Mouse (Mus musculus) hindbrain, embryonic 14.5 days (tissue): ENCODE measurements around the gene Gm9573. TPM values are rescaled to one million over a fixed set of nuclear protein-coding genes. Genes with fewer than 3 reads are reported as not detected.

ENCODE experiments used
- ATAC-seq: fragments of 200-750 bp; cut with Nextera tagmentation; 2 replicates; pipeline ENCODE4 v1.8.0; 2017; ENCODE audit warnings: moderate number of reproducible peaks, mild to moderate bottlenecking, moderate TSS enrichment, moderate library complexity; ENCODE audit not compliant: low FRiP score
- DNase-seq: peaks from one replicate; pipeline ENCODE4 v3.0.0-alpha.2; 2015; ENCODE audit warnings: low spot score
- H3K27ac ChIP-seq: fragments of 300-500 bp; sonication (generic); 2 replicates; pipeline ENCODE4 v1.5.1; 2014; ENCODE audit warnings: mild to moderate bottlenecking, moderate library complexity
- H3K27me3 ChIP-seq: fragments of 300-500 bp; sonication (generic); 2 replicates; pipeline ENCODE4 v1.6.1; 2014; ENCODE audit warnings: mild to moderate bottlenecking, low read length, mixed read lengths; ENCODE audit not compliant: control insufficient read depth, insufficient read depth
- H3K36me3 ChIP-seq: fragments of 300-500 bp; sonication (generic); replicated peaks from 2 replicates; pipeline ENCODE4 v1.6.1; 2014; ENCODE audit not compliant: control insufficient read depth, insufficient read depth
- H3K4me1 ChIP-seq: fragments of 300-500 bp; sonication (generic); replicated peaks from 2 replicates; pipeline ENCODE4 v1.6.1; 2014; ENCODE audit warnings: antibody characterized with exemption, low read length, mixed read lengths; ENCODE audit not compliant: control insufficient read depth, insufficient read depth
- H3K4me2 ChIP-seq: fragments of 300-500 bp; sonication (generic); replicated peaks from 2 replicates; pipeline ENCODE4 v1.6.1; 2014; ENCODE audit warnings: mild to moderate bottlenecking, moderate library complexity
- H3K4me3 ChIP-seq: fragments of 300-500 bp; sonication (generic); replicated peaks from 2 replicates; pipeline ENCODE4 v1.5.1; 2014; ENCODE audit warnings: mild to moderate bottlenecking, low read length
- H3K9ac ChIP-seq: fragments of 300-500 bp; sonication (generic); 2 replicates; pipeline ENCODE4 v1.6.1; 2014
- H3K9me3 ChIP-seq: fragments of 300-500 bp; sonication (generic); 2 replicates; pipeline ENCODE4 v1.6.1; 2016; ENCODE audit warnings: low read length; ENCODE audit not compliant: control insufficient read depth
- WGBS: fragments of 180-500 bp; shearing (Covaris S2); extraction: QIAGEN DNeasy Blood & Tissue Kit; methylation state at CpG from one replicate; pipeline ENCODE4 v1.1.7; 2014; 5-methylcytosine and 5-hydroxymethylcytosine counted together
- polyA plus RNA-seq: library from polyadenylated mRNA; unstranded; fragments of >200 nt; fragmentation: Nextera tagmentation; extraction: Ambion mirVana; gene quantifications from 2 replicates; pipeline ENCODE4 v1.2.1, GENCODE M21; 2014

The Gm9573 gene
- polyA plus RNA-seq, 1 experiment from 2014 or later = not detected

DNA sequence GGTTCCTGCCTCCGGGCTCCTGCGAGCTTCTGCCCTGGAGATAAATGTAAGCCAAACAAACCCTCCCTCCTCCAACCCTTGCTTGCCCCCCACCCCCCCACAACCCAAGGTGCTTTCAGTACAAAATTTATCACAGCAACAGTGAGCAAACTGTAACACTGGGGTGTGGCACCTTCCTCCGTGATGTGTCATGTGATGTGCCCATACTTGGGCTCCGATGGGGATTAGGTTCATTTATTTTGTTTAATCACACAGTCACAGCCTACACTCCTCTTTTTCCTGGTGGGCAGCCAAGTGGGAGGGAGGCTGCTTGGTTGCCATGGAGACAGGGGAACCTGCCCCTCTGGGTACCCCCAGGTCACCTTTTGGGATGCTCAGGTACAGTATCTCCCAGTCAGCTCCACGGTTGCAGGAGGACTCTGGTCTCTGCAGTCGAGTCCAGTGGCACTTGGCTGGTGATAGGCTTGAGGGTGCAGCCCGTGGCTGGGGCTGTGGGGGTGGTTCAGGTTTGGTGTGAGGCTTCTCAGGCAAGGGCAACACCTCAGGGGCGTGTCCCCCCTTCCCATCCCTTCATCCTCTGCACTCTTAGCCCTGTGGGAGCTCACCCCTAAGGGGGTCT is 24.6 kb downstream of the Gm9573 start:
- no peaks in the 10 kb centered on the region for H3K36me3 ChIP-seq
- no peaks in the 10 kb centered on the region for H3K9me3 ChIP-seq
- no peak overlapping the region for H3K4me3 ChIP-seq
- no peak overlapping the region for H3K4me2 ChIP-seq
- ATAC-seq = no peak
- no peak overlapping the region for H3K9ac ChIP-seq
- no peaks in the 10 kb centered on the region for H3K4me1 ChIP-seq
- 65% methylated on average over 8 of the region's 8 CpGs for WGBS
- no peak overlapping the region for H3K27ac ChIP-seq
- DNase-seq = no peak
- H3K27me3 ChIP-seq = no peaks in the 10 kb centered on the region

DNA sequence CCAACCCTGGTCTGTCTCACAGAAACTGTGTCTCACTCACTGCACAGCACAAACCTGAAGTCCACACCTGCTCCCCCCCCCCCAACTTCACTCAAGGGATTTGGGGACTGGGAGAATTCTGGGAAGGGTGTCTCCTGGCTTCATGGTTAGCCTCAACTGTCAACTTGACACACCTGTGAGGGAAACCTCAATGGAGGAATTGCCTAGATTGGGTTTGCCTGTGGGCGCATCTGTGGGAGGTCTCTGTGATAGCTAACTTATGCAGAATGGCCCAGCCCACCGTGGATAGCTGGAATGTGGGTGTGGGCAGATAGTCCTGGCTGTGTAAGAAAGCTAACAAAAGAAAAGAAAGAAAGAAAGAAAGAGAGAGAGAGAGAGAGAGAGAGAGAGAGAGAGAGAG is 25.2 kb downstream of the Gm9573 start, which contains the start of gene Sfta2:
Gene Sfta2, plus strand, starts transcription at position 301 of the 400 bp plus-strand sequence.
- H3K27ac ChIP-seq = no peak within 1 kb of the TSS
- H3K36me3 ChIP-seq = no peaks in the 10 kb centered on the region
- DNase-seq = no peak
- H3K9me3 ChIP-seq = no peaks in the 10 kb centered on the region
- H3K4me2 ChIP-seq = no peak within 1 kb of the TSS
- no peaks in the 10 kb centered on the region for H3K27me3 ChIP-seq
- H3K4me1 ChIP-seq = no peaks in the 10 kb centered on the region
- H3K4me3 ChIP-seq = no peak within 1 kb of the TSS
- 61% methylated on average over 2 of the region's 2 CpGs for WGBS
- no peak within 1 kb of the TSS for H3K9ac ChIP-seq
- ATAC-seq = no peak

DNA sequence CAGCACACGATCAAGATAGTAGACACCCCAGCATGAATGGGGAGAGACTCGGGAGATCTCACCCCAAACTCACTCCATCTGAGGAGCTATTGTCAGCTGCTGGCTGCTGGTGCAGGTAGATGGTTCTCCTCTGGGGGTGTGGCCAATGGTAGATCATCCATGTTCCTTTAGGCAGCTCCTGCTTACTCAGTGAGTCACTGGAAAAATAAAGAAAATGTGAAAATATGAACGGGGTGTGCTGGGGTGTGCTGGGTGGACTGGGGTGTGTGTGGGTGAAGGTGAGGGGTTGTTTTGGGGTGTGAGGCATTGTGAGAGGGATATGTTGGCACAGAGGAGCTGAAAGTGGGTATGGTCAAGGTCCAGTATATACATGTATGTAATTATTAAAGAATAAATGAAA is 29.0 kb downstream of the Gm9573 start:
- no peak for DNase-seq
- no peak overlapping the region for H3K4me3 ChIP-seq
- no peak overlapping the region for H3K9ac ChIP-seq
- H3K9me3 ChIP-seq = no peaks in the 10 kb centered on the region
- no peaks in the 10 kb centered on the region for H3K36me3 ChIP-seq
- no peak overlapping the region for H3K27ac ChIP-seq
- no peaks in the 10 kb centered on the region for H3K27me3 ChIP-seq
- H3K4me1 ChIP-seq = no peaks in the 10 kb centered on the region
- no peak for ATAC-seq
- WGBS = 91% methylated on average over 3 of the region's 3 CpGs
- H3K4me2 ChIP-seq = no peak overlapping the region

DNA sequence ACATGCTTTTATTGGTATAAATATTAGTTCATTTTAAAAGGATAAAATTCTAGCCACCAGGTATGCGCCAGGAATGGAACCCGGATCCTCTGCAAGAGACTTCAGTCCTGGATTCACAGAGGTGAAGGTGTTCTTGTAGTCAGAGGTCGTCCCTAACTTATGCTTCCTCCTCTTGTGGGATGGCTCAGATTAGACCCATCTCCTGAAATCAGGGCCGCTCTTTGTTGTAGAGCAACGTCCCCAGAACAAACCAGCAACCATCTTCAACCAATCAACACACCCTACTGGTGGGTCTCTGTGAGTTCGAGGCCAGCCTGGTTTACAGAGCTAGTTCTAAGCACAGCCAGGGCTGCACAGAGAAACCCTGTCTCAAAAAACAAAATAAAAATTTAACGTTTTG is 32.0 kb downstream of the Gm9573 start:
- Histone ChIP-seq H3K4me3 (no peak overlapping the region), H3K27me3 (no peaks in the 10 kb centered on the region), H3K4me2 (no peak overlapping the region), H3K9me3 (no peaks in the 10 kb centered on the region), H3K4me1 (no peaks in the 10 kb centered on the region), H3K36me3 (no peaks in the 10 kb centered on the region), H3K27ac (no peak overlapping the region), H3K9ac (no peak overlapping the region)
- WGBS = 91% methylated on average over 7 of the region's 7 CpGs
- DNase-seq (no peak), ATAC-seq (no peak)

DNA sequence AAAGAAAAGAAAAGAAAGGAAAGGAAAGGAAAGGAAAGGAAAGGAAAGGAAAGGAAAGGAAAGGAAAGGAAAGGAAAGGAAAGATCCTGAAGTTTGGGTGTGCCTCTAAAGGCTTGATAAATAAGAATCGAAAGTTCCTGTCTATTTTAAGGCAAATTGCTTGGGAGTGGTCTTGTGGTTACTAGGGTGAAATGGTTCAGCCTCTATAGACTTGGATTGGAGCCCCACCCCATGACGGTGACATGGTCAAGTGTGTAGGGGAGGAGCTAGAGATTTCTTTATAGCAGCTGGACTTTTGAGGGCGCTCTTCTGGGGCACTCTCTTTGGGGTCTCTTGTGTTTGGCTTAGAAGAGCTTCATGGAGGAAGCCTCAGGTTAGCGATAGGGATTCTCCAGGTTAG is 32.7 kb downstream of the Gm9573 start:
- Histone ChIP-seq H3K4me3 (no peak overlapping the region), H3K4me2 (no peak overlapping the region), H3K4me1 (no peaks in the 10 kb centered on the region), H3K9ac (no peak overlapping the region), H3K27ac (no peak overlapping the region), H3K9me3 (no peaks in the 10 kb centered on the region), H3K27me3 (no peaks in the 10 kb centered on the region), H3K36me3 (no peaks in the 10 kb centered on the region)
- ATAC-seq (no peak), DNase-seq (no peak)
- WGBS = 43% methylated on average over 4 of the region's 4 CpGs

DNA sequence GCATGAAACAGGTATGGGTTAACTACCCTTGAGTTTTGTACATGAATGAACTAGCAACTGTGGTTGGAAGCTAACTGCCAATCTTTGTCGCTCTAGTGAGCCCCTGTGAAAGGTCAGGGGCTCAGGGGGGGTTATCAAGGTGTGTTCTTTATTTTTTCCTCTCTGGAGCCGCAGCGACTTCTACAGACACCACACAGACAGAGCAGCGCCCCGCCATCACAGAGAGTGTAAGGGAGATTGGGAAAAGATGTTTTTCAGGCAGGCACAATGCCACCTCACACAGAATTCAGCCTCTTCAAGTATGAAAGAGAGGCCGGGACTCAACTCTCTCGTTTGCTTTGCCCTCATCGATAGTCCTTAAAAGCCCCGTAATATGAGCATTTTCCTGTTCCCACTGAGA is 34.3 kb downstream of the Gm9573 start:
- Histone ChIP-seq H3K4me2 (no peak overlapping the region), H3K4me3 (no peak overlapping the region), H3K36me3 (no peaks in the 10 kb centered on the region), H3K4me1 (no peaks in the 10 kb centered on the region), H3K27me3 (no peaks in the 10 kb centered on the region), H3K9ac (no peak overlapping the region), H3K9me3 (no peaks in the 10 kb centered on the region), H3K27ac (no peak overlapping the region)
- DNase-seq (no peak), ATAC-seq (no peak)
- WGBS = 90% methylated on average over 9 of the region's 9 CpGs

DNA sequence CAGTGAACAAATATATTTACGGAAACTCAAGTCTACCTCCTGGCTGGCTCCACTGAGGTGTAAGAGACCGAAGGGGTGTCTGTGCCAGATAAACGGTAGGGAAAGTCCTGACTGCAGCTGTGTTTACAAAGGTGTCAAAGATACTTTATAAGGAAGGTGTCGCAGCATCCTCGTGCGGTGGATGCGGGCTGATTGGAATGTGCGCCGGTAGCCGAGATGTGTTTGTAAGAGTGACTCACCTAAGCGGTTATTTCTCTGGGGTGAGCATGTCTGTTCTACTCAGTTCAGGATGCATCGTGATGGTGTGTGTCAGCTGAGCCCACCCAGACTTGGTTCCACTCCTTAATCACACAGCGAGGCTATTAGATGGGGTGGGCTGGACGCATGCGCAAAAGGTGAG is 34.7 kb downstream of the Gm9573 start:
- no peaks in the 10 kb centered on the region for H3K36me3 ChIP-seq
- no peak overlapping the region for H3K27ac ChIP-seq
- 91% methylated on average over 15 of the region's 15 CpGs for WGBS
- no peak overlapping the region for H3K9ac ChIP-seq
- H3K4me2 ChIP-seq = no peak overlapping the region
- DNase-seq (no peak), ATAC-seq (no peak)
- H3K9me3 ChIP-seq = no peaks in the 10 kb centered on the region
- no peak overlapping the region for H3K4me3 ChIP-seq
- H3K4me1 ChIP-seq = no peaks in the 10 kb centered on the region
- no peaks in the 10 kb centered on the region for H3K27me3 ChIP-seq

DNA sequence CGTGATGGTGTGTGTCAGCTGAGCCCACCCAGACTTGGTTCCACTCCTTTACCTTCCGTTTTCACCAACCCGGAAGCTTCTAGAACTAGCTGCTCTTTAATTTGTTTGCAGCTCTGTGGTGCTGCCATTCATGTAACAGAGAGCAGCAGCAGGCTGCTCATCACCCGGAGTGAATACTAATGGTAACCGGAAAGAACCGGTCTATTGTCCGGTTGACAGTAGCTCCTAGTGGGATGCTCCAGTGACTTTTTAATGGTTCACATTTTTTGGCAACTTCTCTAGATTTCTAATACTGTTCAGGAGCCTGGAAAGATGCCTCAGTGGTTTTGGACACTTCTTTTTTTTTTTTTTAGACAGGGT is 35.2 kb downstream of the Gm9573 start:
- no peak overlapping the region for H3K9ac ChIP-seq
- no peaks in the 10 kb centered on the region for H3K27me3 ChIP-seq
- 0 out of 2 replicates have a peak overlapping the region, but pooled peaks have one; percentile 0 for H3K4me2 ChIP-seq
- peak overlapping the region; percentile 9 for H3K27ac ChIP-seq
- H3K36me3 ChIP-seq = no peaks in the 10 kb centered on the region
- H3K9me3 ChIP-seq = no peaks in the 10 kb centered on the region
- H3K4me3 ChIP-seq = no peak overlapping the region
- ATAC-seq (peak; percentile 68; the same call in 1 of the 2 replicates), DNase-seq (no peak)
- WGBS = 51% methylated on average over 7 of the region's 7 CpGs
- no peaks in the 10 kb centered on the region for H3K4me1 ChIP-seq

DNA sequence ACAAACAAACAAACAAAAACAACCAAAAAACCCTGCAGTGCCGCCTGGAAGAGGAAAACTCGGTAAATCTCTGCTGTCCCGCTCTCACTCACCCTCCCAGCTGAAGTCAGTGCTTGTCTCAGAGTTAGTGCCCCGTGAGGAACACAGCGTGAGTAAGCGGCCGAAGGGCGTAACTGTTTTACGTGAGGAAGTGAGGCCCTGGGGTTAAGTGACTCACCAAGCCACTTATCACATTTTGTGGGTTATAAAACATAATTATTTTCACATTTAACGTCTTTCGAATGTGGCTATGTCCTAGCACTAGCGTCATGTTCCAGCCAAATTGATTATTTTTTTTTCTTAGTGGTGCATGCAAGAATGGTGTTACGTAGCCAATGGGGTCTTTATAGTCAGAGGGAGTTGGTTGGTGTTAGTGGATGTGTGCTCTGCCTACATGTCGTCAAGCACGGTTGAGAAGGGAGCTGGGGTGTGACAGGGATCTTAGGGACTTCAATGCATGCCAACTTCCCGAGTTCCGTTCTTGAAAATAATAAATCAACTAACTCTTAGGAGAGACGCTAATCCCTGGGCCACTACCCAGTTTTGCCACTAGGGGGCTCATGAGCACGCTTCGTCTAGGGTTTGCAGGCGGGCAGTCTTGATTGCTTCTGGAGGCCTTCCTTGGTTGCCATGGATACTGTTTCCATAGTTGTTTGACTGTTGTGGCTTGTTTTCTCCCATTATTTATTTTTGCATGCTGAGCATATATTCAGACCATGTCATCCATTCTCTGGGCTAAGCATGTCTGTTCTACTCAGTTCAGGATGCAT is 35.8 kb downstream of the Gm9573 start:
- Histone ChIP-seq H3K27ac (peak overlapping the region; percentile 9), H3K36me3 (no peaks in the 10 kb centered on the region), H3K9me3 (no peaks in the 10 kb centered on the region), H3K9ac (no peak overlapping the region), H3K4me2 (0 out of 2 replicates have a peak overlapping the region, but pooled peaks have one; percentile 0), H3K27me3 (no peaks in the 10 kb centered on the region), H3K4me3 (no peak overlapping the region), H3K4me1 (no peaks in the 10 kb centered on the region)
- WGBS = 51% methylated on average over 21 of the region's 21 CpGs
- peak; percentile 84 for ATAC-seq
- DNase-seq = peak; percentile 96
